Mouse (Mus musculus): ENCODE data around the gene Olfr222. TPM values are rescaled to one million over a fixed set of nuclear protein-coding genes. Genes with fewer than 3 reads are reported as not detected.
"Not testable (repeated sequence)": the region's sequence is repeated elsewhere in the genome, so short reads cannot be mapped to it uniquely, and the experiment has no call there.

The Olfr222 gene
- 2.2 TPM in 1 of 2 replicates, not detected in the other for polyA plus RNA-seq (2012; ENCODE audit: insufficient read depth, low replicate concordance)

GRCm38 (mm10) chr11:59576135-59576534 is at the start of gene Olfr222:
Olfr222 (minus strand) TSS chr11:59576235.
- not testable (repeated sequence) for H3K4me1 ChIP-seq; H3K4me3 ChIP-seq (replicated peaks); H3K9me3 ChIP-seq; H3K36me3 ChIP-seq (replicated peaks; ENCODE audit: low read length)
- H3K27me3 ChIP-seq (replicated peaks), result peaks cover 53% of the 10 kb centered on the region

GRCm38 (mm10) chr11:59624017-59624630 is 48.1 kb upstream of the Olfr222 start:
- TF ChIP-seq GATA1 (IDR thresholded peaks at IDR 0.05; ENCODE audit: borderline replicate concordance, low read length) (no peak), FLI1 (IDR thresholded peaks at IDR 0.05; ENCODE audit: low read length) (no peak)
- Histone ChIP-seq H3K27me3 (replicated peaks) (peaks cover 7% of the 10 kb centered on the region), H3K9me3 (no peaks in the 10 kb centered on the region), H3K4me1 (peaks cover 12% of the 10 kb centered on the region), H3K36me3 (replicated peaks; ENCODE audit: low read length) (no peaks in the 10 kb centered on the region), H3K4me3 (replicated peaks) (no peak overlapping the region)

DNA sequence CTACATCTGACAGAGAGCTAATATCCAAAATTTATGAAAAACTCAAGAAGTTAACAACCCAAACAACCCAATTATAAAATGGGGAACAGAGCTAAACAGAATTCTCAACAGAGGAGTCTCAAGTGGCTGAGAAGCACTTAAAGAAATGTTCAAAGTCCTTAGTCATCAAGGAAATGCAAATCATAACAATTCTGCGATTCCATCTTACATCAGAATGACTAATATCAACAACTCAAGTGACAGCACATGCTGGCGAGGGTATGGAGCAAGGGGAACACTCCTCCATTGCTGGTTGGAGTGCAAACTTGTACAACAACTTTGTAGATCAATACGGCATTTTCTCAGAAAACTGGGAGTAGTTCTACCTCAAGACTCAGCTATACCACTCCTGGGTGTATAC is 46.2 kb upstream of the Olfr222 start:
- Histone ChIP-seq H3K27me3 (replicated peaks) (peaks cover 14% of the 10 kb centered on the region), H3K4me3 (replicated peaks) (no peak overlapping the region), H3K36me3 (replicated peaks; ENCODE audit: low read length) (no peaks in the 10 kb centered on the region), H3K4me1 (peaks cover 12% of the 10 kb centered on the region), H3K9me3 (no peaks in the 10 kb centered on the region)
- TF ChIP-seq GATA1 (IDR thresholded peaks at IDR 0.05; ENCODE audit: borderline replicate concordance, low read length) (no peak), FLI1 (IDR thresholded peaks at IDR 0.05; ENCODE audit: low read length) (no peak)

GRCm38 (mm10) chr11:59616986-59617385 is 41.0 kb upstream of the Olfr222 start:
- not testable (repeated sequence) for H3K36me3 ChIP-seq (replicated peaks; ENCODE audit: low read length)

DNA sequence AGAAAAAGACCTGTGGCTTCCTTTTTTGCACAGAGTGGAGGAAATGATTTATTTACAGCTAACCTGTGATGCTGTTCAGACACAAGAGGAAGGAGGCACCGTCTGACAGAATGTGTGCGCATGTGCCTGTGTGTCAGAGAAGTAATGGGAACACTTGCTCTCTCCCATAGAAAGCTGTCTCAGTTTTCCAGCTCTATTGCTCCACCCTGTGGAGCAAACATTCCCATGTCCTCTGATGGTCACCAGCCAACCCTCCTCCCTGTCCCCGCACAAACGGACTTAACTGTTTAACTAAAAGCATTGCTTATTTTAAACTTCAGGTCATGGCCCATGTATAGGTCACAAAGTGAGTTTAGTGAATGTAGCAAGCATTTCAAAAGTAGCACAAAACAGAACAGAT is 38.1 kb upstream of the Olfr222 start:
- H3K4me3 ChIP-seq (replicated peaks), result no peak overlapping the region

More at GRCm38 (mm10) chr11:59616986-59617385, 41.0 kb upstream of the Olfr222 start:
- H3K4me3 ChIP-seq (replicated peaks); H3K9me3 ChIP-seq; H3K4me1 ChIP-seq: not testable (repeated sequence)
- peaks cover 28% of the 10 kb centered on the region for H3K27me3 ChIP-seq (replicated peaks)

GRCm38 (mm10) chr11:59611646-59612045 is 35.6 kb upstream of the Olfr222 start:
- no peaks in the 10 kb centered on the region for H3K9me3 ChIP-seq
- H3K4me1 ChIP-seq, result no peaks in the 10 kb centered on the region
- H3K27me3 ChIP-seq (replicated peaks), result peaks cover 26% of the 10 kb centered on the region
- no peak overlapping the region for H3K4me3 ChIP-seq (replicated peaks)
- no peaks in the 10 kb centered on the region for H3K36me3 ChIP-seq (replicated peaks; ENCODE audit: low read length)
- TF ChIP-seq GATA1 (IDR thresholded peaks at IDR 0.05; ENCODE audit: borderline replicate concordance, low read length) (no peak), FLI1 (IDR thresholded peaks at IDR 0.05; ENCODE audit: low read length) (no peak)

More for the DNA sequence above, 38.1 kb upstream of the Olfr222 start:
- Histone ChIP-seq H3K9me3 (no peaks in the 10 kb centered on the region), H3K36me3 (replicated peaks; ENCODE audit: low read length) (no peaks in the 10 kb centered on the region), H3K27me3 (replicated peaks) (peaks cover 38% of the 10 kb centered on the region), H3K4me1 (no peaks in the 10 kb centered on the region)
- TF ChIP-seq FLI1 (IDR thresholded peaks at IDR 0.05; ENCODE audit: low read length) (no peak), GATA1 (IDR thresholded peaks at IDR 0.05; ENCODE audit: borderline replicate concordance, low read length) (no peak)

GRCm38 (mm10) chr11:59602287-59602686 is 26.3 kb upstream of the Olfr222 start:
- TF ChIP-seq GATA1 (IDR thresholded peaks at IDR 0.05; ENCODE audit: borderline replicate concordance, low read length) (no peak), FLI1 (IDR thresholded peaks at IDR 0.05; ENCODE audit: low read length) (no peak)
- H3K9me3 ChIP-seq, result no peaks in the 10 kb centered on the region
- no peaks in the 10 kb centered on the region for H3K36me3 ChIP-seq (replicated peaks; ENCODE audit: low read length)
- H3K4me1 ChIP-seq, result no peaks in the 10 kb centered on the region
- no peak overlapping the region for H3K4me3 ChIP-seq (replicated peaks)
- H3K27me3 ChIP-seq (replicated peaks), result peaks cover 40% of the 10 kb centered on the region

DNA sequence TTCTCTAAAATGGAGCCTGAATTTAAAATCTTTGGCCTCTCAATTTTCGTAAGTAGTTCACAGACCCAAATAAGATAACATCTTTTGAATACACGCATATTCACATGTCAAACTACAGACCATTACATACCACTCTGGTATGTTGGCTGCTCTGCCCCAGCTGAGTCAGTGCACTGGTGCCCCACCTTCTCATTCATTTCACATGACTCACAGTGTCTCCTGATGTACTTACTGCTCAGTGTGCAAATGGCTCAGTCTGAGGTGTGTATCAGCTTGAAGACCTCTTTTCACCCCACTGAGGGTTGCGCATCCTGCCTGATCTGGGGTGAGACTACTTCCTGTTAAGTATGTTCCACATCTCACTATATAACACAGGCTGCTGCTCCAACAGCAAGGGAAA is 24.8 kb upstream of the Olfr222 start:
- TF ChIP-seq GATA1 (IDR thresholded peaks at IDR 0.05; ENCODE audit: borderline replicate concordance, low read length) (no peak), FLI1 (IDR thresholded peaks at IDR 0.05; ENCODE audit: low read length) (no peak)
- Histone ChIP-seq H3K27me3 (replicated peaks) (peaks cover 45% of the 10 kb centered on the region), H3K9me3 (no peaks in the 10 kb centered on the region)

DNA sequence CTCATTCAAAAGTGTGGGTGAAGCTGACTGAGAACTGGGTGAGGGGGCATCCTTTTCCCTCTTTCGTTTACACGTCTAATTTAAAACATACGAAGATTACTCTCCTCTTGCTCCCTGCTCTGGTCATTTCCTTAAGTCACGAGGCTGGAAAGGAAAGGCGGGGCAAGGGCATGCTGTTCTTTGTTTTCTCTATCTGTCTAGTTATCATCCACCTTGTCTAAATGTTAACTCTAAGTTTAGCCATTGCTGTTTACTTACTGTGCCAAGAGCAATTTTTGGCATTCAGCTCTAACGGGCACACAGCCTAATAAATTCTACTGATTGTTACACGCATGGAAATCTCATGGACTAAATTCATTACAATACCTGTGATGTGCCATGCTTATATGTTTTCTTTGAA is 23.2 kb upstream of the Olfr222 start:
- Histone ChIP-seq H3K36me3 (replicated peaks; ENCODE audit: low read length) (no peaks in the 10 kb centered on the region), H3K4me3 (replicated peaks) (no peak overlapping the region), H3K27me3 (replicated peaks) (peaks cover 58% of the 10 kb centered on the region), H3K4me1 (no peaks in the 10 kb centered on the region), H3K9me3 (no peaks in the 10 kb centered on the region)
- TF ChIP-seq GATA1 (IDR thresholded peaks at IDR 0.05; ENCODE audit: borderline replicate concordance, low read length) (no peak), FLI1 (IDR thresholded peaks at IDR 0.05; ENCODE audit: low read length) (no peak)

More for the DNA sequence above, 24.8 kb upstream of the Olfr222 start:
- no peaks in the 10 kb centered on the region for H3K4me1 ChIP-seq
- no peak overlapping the region for H3K4me3 ChIP-seq (replicated peaks)
- no peaks in the 10 kb centered on the region for H3K36me3 ChIP-seq (replicated peaks; ENCODE audit: low read length)

DNA sequence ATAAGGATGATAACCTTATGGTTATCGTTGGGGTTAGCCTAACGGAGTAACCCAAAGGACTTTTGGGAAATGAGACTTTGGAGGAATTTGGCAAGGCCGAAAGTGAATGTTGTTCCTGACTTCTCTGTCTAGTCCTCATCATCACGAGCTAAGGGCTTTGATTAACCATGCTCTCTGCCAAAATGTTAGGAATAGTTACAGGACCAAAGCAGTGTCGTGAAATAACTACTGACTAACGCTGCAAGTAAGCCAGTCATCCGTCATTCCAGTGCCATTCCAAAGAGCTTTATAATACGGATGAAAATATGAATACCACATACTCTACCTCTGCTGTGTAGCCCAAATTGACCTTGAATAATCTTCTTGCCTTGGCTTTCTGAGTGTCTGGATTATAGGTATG is 20.9 kb upstream of the Olfr222 start:
- peaks cover 49% of the 10 kb centered on the region for H3K27me3 ChIP-seq (replicated peaks)
- H3K36me3 ChIP-seq (replicated peaks; ENCODE audit: low read length), result no peaks in the 10 kb centered on the region
- H3K9me3 ChIP-seq, result no peaks in the 10 kb centered on the region
- H3K4me1 ChIP-seq, result no peaks in the 10 kb centered on the region
- no peak overlapping the region for H3K4me3 ChIP-seq (replicated peaks)
- TF ChIP-seq FLI1 (IDR thresholded peaks at IDR 0.05; ENCODE audit: low read length) (no peak), GATA1 (IDR thresholded peaks at IDR 0.05; ENCODE audit: borderline replicate concordance, low read length) (no peak)

GRCm38 (mm10) chr11:59596091-59596490 is 20.1 kb upstream of the Olfr222 start:
- no peaks in the 10 kb centered on the region for H3K36me3 ChIP-seq (replicated peaks; ENCODE audit: low read length)
- H3K4me1 ChIP-seq, result no peaks in the 10 kb centered on the region
- peaks cover 47% of the 10 kb centered on the region for H3K27me3 ChIP-seq (replicated peaks)
- no peak overlapping the region for H3K4me3 ChIP-seq (replicated peaks)
- TF ChIP-seq GATA1 (IDR thresholded peaks at IDR 0.05; ENCODE audit: borderline replicate concordance, low read length) (no peak), FLI1 (IDR thresholded peaks at IDR 0.05; ENCODE audit: low read length) (no peak)
- H3K9me3 ChIP-seq, result no peaks in the 10 kb centered on the region
